Comparison of ENCODE assay signal across 27 mouse cellular contexts in genomic region chr1:136840512-136840911, GRCm38 (mm10).
DNase-seq lines count a peak whose midpoint lies in the region; ATAC-seq lines count a peak whose summit lies in the region.
"Had no signal": no experiment of that assay in that cellular context is flagged by ENCODE, and none has a peak within 500 bp of the region (broad histone marks: within the 10 kb centered on the region; RNA-seq: fewer than 3 reads in every experiment).

No protein-coding gene starts in this region.

- H3K27me3 ChIP-seq in embryonic facial prominence, embryonic 11.5 days (ENCODE audit: control insufficient read depth, insufficient read depth, low read length) = no peaks in the 10 kb centered on the region
- H3K27me3 ChIP-seq: forebrain, embryonic 13.5 days; heart, embryonic 13.5 days; hindbrain, embryonic 13.5 days had no signal

- H3K4me2 ChIP-seq in embryonic facial prominence, embryonic 11.5 days (ENCODE audit: low read depth, low read length) = no peak overlapping the region
- H3K4me2 ChIP-seq: embryonic facial prominence, embryonic 13.5 days; forebrain, embryonic 13.5 days; heart, embryonic 13.5 days; hindbrain, embryonic 13.5 days had no signal

- peak; percentile 51 for ATAC-seq in embryonic facial prominence, embryonic 11.5 days (replicated peaks; ENCODE audit: insufficient number of reproducible peaks, low FRiP score, low TSS enrichment, low read depth)
- no peak for ATAC-seq in frontal cortex, adult (ENCODE audit: low TSS enrichment)
- ATAC-seq: forebrain, embryonic 13.5 days; forebrain, postnatal 0 days; hindbrain, embryonic 16.5 days; inflammation-experienced regulatory T-cells, adult 6 months; intestine, embryonic 16.5 days had no signal

- no peak overlapping the region for H3K4me3 ChIP-seq in embryonic facial prominence, embryonic 11.5 days (ENCODE audit: low read depth, low read length)
- H3K4me3 ChIP-seq: embryonic facial prominence, embryonic 13.5 days; forebrain, embryonic 10.5 days; forebrain, embryonic 13.5 days; heart, adult 2 months; heart, embryonic 10.5 days; heart, embryonic 13.5 days; hindbrain, embryonic 13.5 days had no signal

- H3K27ac ChIP-seq in embryonic facial prominence, embryonic 11.5 days (replicated peaks; ENCODE audit: low read depth, low read length) = no peak overlapping the region
- H3K27ac ChIP-seq: embryonic facial prominence, embryonic 13.5 days; forebrain, embryonic 10.5 days; forebrain, embryonic 13.5 days; heart, adult 2 months; heart, embryonic 10.5 days; heart, embryonic 13.5 days; hindbrain, embryonic 13.5 days had no signal

- 39% methylated on average over 7 of the region's 7 CpGs for WGBS in embryonic facial prominence, embryonic 11.5 days

- intact Hi-C loops in heart, postnatal 10 days (cut with DNase I) = no loop called here

- DNase-seq in heart, adult 11 months = peak; percentile 17
- no peak for DNase-seq in heart, postnatal 10 days
- DNase-seq in embryo, embryonic 10.5 days (ENCODE audit: low spot score) = peak; percentile 20
- DNase-seq in embryonic facial prominence, embryonic 11.5 days (ENCODE audit: low spot score) = peak; percentile 68
- DNase-seq in kidney, postnatal 4 days = no peak
- no peak for DNase-seq in cerebellum, adult 11 months
- DNase-seq: adrenal gland, adult 2 months; adrenal gland, postnatal 14 days; B cell, adult 2 months; cerebellum, adult 11-12 months; cerebellum, adult 8-10 months; cerebellum, postnatal 10 days; cerebellum, postnatal 36 days; forebrain, postnatal 0 days; gastrocnemius, postnatal 25 days; heart, adult 2 months; kidney, adult 18-20 months had no signal

- H3K9ac ChIP-seq in embryonic facial prominence, embryonic 11.5 days (replicated peaks; ENCODE audit: low read length) = no peak overlapping the region
- H3K9ac ChIP-seq: embryonic facial prominence, embryonic 13.5 days; forebrain, embryonic 13.5 days; forebrain, postnatal 0 days; heart, embryonic 13.5 days; hindbrain, embryonic 13.5 days had no signal

- no peaks in the 10 kb centered on the region for H3K36me3 ChIP-seq in embryonic facial prominence, embryonic 11.5 days (replicated peaks; ENCODE audit: control insufficient read depth, insufficient read depth, low read depth, low read length)
- H3K36me3 ChIP-seq: embryonic facial prominence, embryonic 13.5 days; forebrain, embryonic 10.5 days; heart, embryonic 10.5 days; heart, embryonic 13.5 days; hindbrain, embryonic 13.5 days had no signal

- H3K9me3 ChIP-seq in embryonic facial prominence, embryonic 11.5 days (replicated peaks; ENCODE audit: control insufficient read depth, low read length) = no peaks in the 10 kb centered on the region
- H3K9me3 ChIP-seq: embryonic facial prominence, embryonic 13.5 days; forebrain, embryonic 10.5 days; forebrain, embryonic 13.5 days; heart, embryonic 10.5 days; heart, embryonic 13.5 days; hindbrain, embryonic 13.5 days had no signal

- H3K4me1 ChIP-seq in embryonic facial prominence, embryonic 11.5 days (ENCODE audit: control insufficient read depth, insufficient read depth, low read length) = no peaks in the 10 kb centered on the region
- H3K4me1 ChIP-seq: embryonic facial prominence, embryonic 13.5 days; forebrain, embryonic 10.5 days; forebrain, embryonic 13.5 days; hindbrain, embryonic 13.5 days had no signal

Comparison
In these comparisons a context has a peak if more than half of its experiments do, and no peak if none do; other contexts are left out.
1. DNase-seq: peak in heart, adult 11 months (single experiment), embryo, embryonic 10.5 days (single experiment) and embryonic facial prominence, embryonic 11.5 days (single experiment); none in heart, postnatal 10 days (0 of 2), kidney, postnatal 4 days (0 of 2) and cerebellum, adult 11 months (single experiment).